Mouse (Mus musculus) forebrain, embryonic 14.5 days (tissue): ENCODE data around the gene Ywhaq. TPM values are rescaled to one million over a fixed set of nuclear protein-coding genes. Genes with fewer than 3 reads are reported as not detected.
A peak's percentile ranks its signal among the peaks of the same experiment; 100 is the strongest.

Experiments used
- ATAC-seq: fragments of 200-750 bp; cut with Nextera tagmentation; 2 replicates; pipeline ENCODE4 v1.8.0; 2017; ENCODE audit warnings: mild to moderate bottlenecking, moderate library complexity
- DNase-seq: peaks from one replicate; pipeline ENCODE4 v3.0.0-alpha.2; 2015; ENCODE audit warnings: low spot score
- H3K27ac ChIP-seq: fragments of 300-500 bp; sonication (generic); 2 replicates; pipeline ENCODE4 v1.5.1; 2014; ENCODE audit warnings: low read depth, mild to moderate bottlenecking, control low read depth, low read length, moderate library complexity
- H3K27me3 ChIP-seq: fragments of 300-500 bp; sonication (generic); replicated peaks from 2 replicates; pipeline ENCODE4 v1.6.1; 2014; ENCODE audit warnings: low read length, control low read depth, mixed read lengths; ENCODE audit not compliant: control insufficient read depth, insufficient read depth
- H3K36me3 ChIP-seq: fragments of 300-500 bp; sonication (generic); 2 replicates; pipeline ENCODE4 v1.6.1; 2014; ENCODE audit warnings: low read length, control low read depth; ENCODE audit not compliant: control insufficient read depth, insufficient read depth
- H3K4me1 ChIP-seq: fragments of 300-500 bp; sonication (generic); 2 replicates; pipeline ENCODE4 v1.6.1; 2014; ENCODE audit warnings: antibody characterized with exemption, low read length, control low read depth; ENCODE audit not compliant: control insufficient read depth, insufficient read depth
- H3K4me2 ChIP-seq: fragments of 300-500 bp; sonication (generic); 2 replicates; pipeline ENCODE4 v1.6.1; 2014; ENCODE audit warnings: mild to moderate bottlenecking, control low read depth, low read length
- H3K4me3 ChIP-seq: fragments of 300-500 bp; sonication (generic); 2 replicates; pipeline ENCODE4 v1.5.1; 2014; ENCODE audit warnings: low read depth, low read length, control low read depth
- H3K9ac ChIP-seq: fragments of 300-500 bp; sonication (generic); 2 replicates; pipeline ENCODE4 v1.6.1; 2014; ENCODE audit warnings: mild to moderate bottlenecking, low read length, control low read depth, moderate library complexity
- H3K9me3 ChIP-seq: fragments of 300-500 bp; sonication (generic); replicated peaks from 2 replicates; pipeline ENCODE4 v1.6.1; 2016; ENCODE audit warnings: low read length, control low read depth, mixed read lengths; ENCODE audit not compliant: control insufficient read depth
- WGBS: fragments of 180-500 bp; shearing (Covaris S2); extraction: QIAGEN DNeasy Blood & Tissue Kit; methylation state at CpG from one replicate; pipeline ENCODE4 v1.1.7; 2014; 5-methylcytosine and 5-hydroxymethylcytosine counted together
- polyA plus RNA-seq: library from polyadenylated mRNA; unstranded; fragments of >200 nt; fragmentation: Nextera tagmentation; extraction: Ambion mirVana; gene quantifications from 2 replicates; pipeline ENCODE4 v1.2.1, GENCODE M21; 2014

Ywhaq gene
- polyA plus RNA-seq, 1 experiment from 2014 or later: 1,318 TPM

- ATAC-seq (no peak), DNase-seq (no peak)
- Histone ChIP-seq H3K36me3 (no peaks in the 10 kb centered on the region), H3K9me3 (no peaks in the 10 kb centered on the region), H3K9ac (no peak overlapping the region), H3K27ac (no peak overlapping the region), H3K4me2 (no peak overlapping the region), H3K4me3 (no peak overlapping the region), H3K27me3 (no peaks in the 10 kb centered on the region), H3K4me1 (0 out of 2 replicates have a peak, but pooled peaks cover 7% of the 10 kb centered on the region)
- WGBS: 52% methylated on average over 3 of the region's 3 CpGs
Observed at GRCm38 (mm10) chr12:21375376-21376157, 41.9 kb downstream of the Ywhaq start.

GRCm38 (mm10) chr12:21373820-21374475 lies 43.5 kb downstream of the Ywhaq start:
- Histone ChIP-seq H3K9me3 (no peaks in the 10 kb centered on the region), H3K4me2 (peak overlapping the region; percentile 84), H3K9ac (peak overlapping the region; percentile 88), H3K27ac (peak overlapping the region; percentile 82), H3K36me3 (no peaks in the 10 kb centered on the region), H3K4me3 (peak overlapping the region; percentile 69), H3K4me1 (0 out of 2 replicates have a peak, but pooled peaks cover 7% of the 10 kb centered on the region), H3K27me3 (no peaks in the 10 kb centered on the region)
- DNase-seq: no peak
- ATAC-seq: peak; percentile 76
- 7% methylated on average over 23 of the region's 24 CpGs for whole genome bisulfite sequencing

- Histone ChIP-seq H3K9me3 (no peaks in the 10 kb centered on the region), H3K36me3 (no peaks in the 10 kb centered on the region), H3K4me3 (peak within 1 kb of the TSS; percentile 69), H3K9ac (peak within 1 kb of the TSS; percentile 88), H3K4me1 (0 out of 2 replicates have a peak, but pooled peaks cover 7% of the 10 kb centered on the region), H3K27me3 (no peaks in the 10 kb centered on the region), H3K4me2 (peak within 1 kb of the TSS; percentile 84), H3K27ac (peak within 1 kb of the TSS; percentile 82)
- peak; percentile 98 for ATAC-seq
- WGBS: under 1% methylated on average over 53 of the region's 55 CpGs
- peak; percentile 98 for DNase-seq
Observed at GRCm38 (mm10) chr12:21373100-21373819, 44.2 kb downstream of the Ywhaq start, which contains the start of gene Adam17. Adam17 (minus strand) TSS chr12:21373632.

GRCm38 (mm10) chr12:21370035-21370611 lies 47.3 kb downstream of the Ywhaq start:
- Histone ChIP-seq H3K27ac (no peak overlapping the region), H3K4me2 (no peak overlapping the region), H3K9ac (no peak overlapping the region), H3K4me1 (0 out of 2 replicates have a peak, but pooled peaks cover 7% of the 10 kb centered on the region), H3K9me3 (no peaks in the 10 kb centered on the region), H3K4me3 (no peak overlapping the region), H3K36me3 (no peaks in the 10 kb centered on the region), H3K27me3 (no peaks in the 10 kb centered on the region)
- ATAC-seq (no peak), DNase-seq (no peak)
- WGBS: 87% methylated on average over 1 of the region's 1 CpGs

- Histone ChIP-seq H3K9me3 (no peaks in the 10 kb centered on the region), H3K4me3 (no peak overlapping the region), H3K4me1 (0 out of 2 replicates have a peak, but pooled peaks cover 7% of the 10 kb centered on the region), H3K27ac (no peak overlapping the region), H3K27me3 (no peaks in the 10 kb centered on the region), H3K36me3 (no peaks in the 10 kb centered on the region), H3K4me2 (no peak overlapping the region), H3K9ac (no peak overlapping the region)
- no peak for ATAC-seq
- WGBS: 92% methylated on average over 5 of the region's 5 CpGs
- no peak for DNase-seq
Observed at GRCm38 (mm10) chr12:21369087-21369410, 48.4 kb downstream of the Ywhaq start.

GRCm38 (mm10) chr12:21368376-21369086 lies 48.9 kb downstream of the Ywhaq start:
- Histone ChIP-seq H3K9ac (no peak overlapping the region), H3K27me3 (no peaks in the 10 kb centered on the region), H3K4me3 (no peak overlapping the region), H3K9me3 (no peaks in the 10 kb centered on the region), H3K27ac (no peak overlapping the region), H3K4me2 (no peak overlapping the region), H3K36me3 (no peaks in the 10 kb centered on the region), H3K4me1 (0 out of 2 replicates have a peak, but pooled peaks cover 7% of the 10 kb centered on the region)
- DNase-seq (no peak), ATAC-seq (no peak)
- 96% methylated on average over 9 of the region's 9 CpGs for WGBS

GRCm38 (mm10) chr12:21364624-21365435 lies 52.6 kb downstream of the Ywhaq start:
- Histone ChIP-seq H3K9me3 (no peaks in the 10 kb centered on the region), H3K36me3 (no peaks in the 10 kb centered on the region), H3K27me3 (no peaks in the 10 kb centered on the region), H3K4me2 (no peak overlapping the region), H3K4me3 (no peak overlapping the region), H3K4me1 (no peaks in the 10 kb centered on the region), H3K9ac (no peak overlapping the region), H3K27ac (no peak overlapping the region)
- ATAC-seq (no peak), DNase-seq (no peak)
- WGBS: 90% methylated on average over 10 of the region's 10 CpGs
